Mouse (Mus musculus) limb, embryonic 11.5 days (tissue): ENCODE results near the gene Slc22a6. TPM values are rescaled to one million over a fixed set of nuclear protein-coding genes. Genes with fewer than 3 reads are reported as not detected.

Source experiments
- ATAC-seq: fragments of 200-750 bp; cut with Nextera tagmentation; 2 replicates; pipeline ENCODE4 v1.8.0; 2017; ENCODE audit warnings: low read depth; ENCODE audit not compliant: insufficient number of reproducible peaks, low FRiP score, low TSS enrichment
- DNase-seq: peaks from one replicate; pipeline ENCODE4 v3.0.0-alpha.2; 2015; ENCODE audit warnings: low spot score
- H3K27ac ChIP-seq: fragments of 300-500 bp; sonication (generic); replicated peaks from 2 replicates; pipeline ENCODE4 v1.5.1; 2014; ENCODE audit warnings: low read depth, mild to moderate bottlenecking, low read length
- H3K27me3 ChIP-seq: fragments of 300-500 bp; sonication (generic); 2 replicates; pipeline ENCODE4 v1.6.1; 2014; ENCODE audit warnings: mild to moderate bottlenecking, low read length, mixed read lengths; ENCODE audit not compliant: control insufficient read depth, insufficient read depth
- H3K36me3 ChIP-seq: fragments of 300-500 bp; sonication (generic); 2 replicates; pipeline ENCODE4 v1.6.1; 2014; ENCODE audit warnings: mild to moderate bottlenecking, low read length, moderate library complexity, mixed read lengths; ENCODE audit not compliant: control insufficient read depth, insufficient read depth
- H3K4me1 ChIP-seq: fragments of 300-500 bp; sonication (generic); 2 replicates; pipeline ENCODE4 v1.6.1; 2014; ENCODE audit warnings: low read length, mixed read lengths; ENCODE audit not compliant: control insufficient read depth, insufficient read depth
- H3K4me2 ChIP-seq: fragments of 300-500 bp; sonication (generic); 2 replicates; pipeline ENCODE4 v1.6.1; 2014; ENCODE audit warnings: low read depth, mild to moderate bottlenecking, moderate library complexity; ENCODE audit not compliant: severe bottlenecking
- H3K4me3 ChIP-seq: fragments of 300-500 bp; sonication (generic); 2 replicates; pipeline ENCODE4 v1.5.1; 2014; ENCODE audit warnings: low read depth, low read length
- H3K9ac ChIP-seq: fragments of 300-500 bp; sonication (generic); 2 replicates; pipeline ENCODE4 v1.6.1; 2014; ENCODE audit warnings: mild to moderate bottlenecking, low read length
- H3K9me3 ChIP-seq: fragments of 300-500 bp; sonication (generic); 2 replicates; pipeline ENCODE4 v1.6.1; 2016; ENCODE audit warnings: low read length; ENCODE audit not compliant: control insufficient read depth
- whole genome bisulfite sequencing: fragments of 180-500 bp; shearing (Covaris S2); extraction: QIAGEN DNeasy Blood & Tissue Kit; methylation state at CpG from one replicate; pipeline ENCODE4 v1.1.7; 2014; 5-methylcytosine and 5-hydroxymethylcytosine counted together
- polyA plus RNA-seq: library from polyadenylated mRNA; unstranded; fragments of >200 nt; fragmentation: Nextera tagmentation; extraction: Ambion mirVana; gene quantifications from 2 replicates; pipeline ENCODE4 v1.2.1, GENCODE M21; 2014

The Slc22a6 gene
- polyA plus RNA-seq: not detected in 2 replicates

DNA sequence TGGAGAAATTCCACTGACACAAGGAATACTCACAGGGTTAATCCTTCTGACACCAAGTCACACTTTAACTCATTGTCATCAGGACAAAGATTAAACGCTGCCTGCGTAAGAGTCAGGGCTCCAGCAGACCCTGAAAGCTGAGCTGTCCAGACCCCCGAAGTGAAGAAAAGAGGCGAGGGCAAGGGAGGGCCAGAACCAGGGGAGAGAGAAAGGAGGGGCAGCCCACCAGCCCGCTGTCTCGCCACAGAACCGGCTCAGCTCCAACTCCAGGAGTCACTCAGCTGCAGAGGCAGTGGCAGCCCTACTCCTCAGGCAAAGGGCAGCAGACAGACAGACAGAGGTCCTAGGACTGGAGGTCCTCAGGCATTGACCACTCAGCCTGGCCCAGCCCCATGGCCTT is at the start of gene Slc22a6:
Gene Slc22a6 (plus strand): TSS at position 136 of the 400 bp plus-strand sequence.
- no peak for DNase-seq
- H3K9ac ChIP-seq: no peak within 1 kb of the TSS
- H3K27ac ChIP-seq: no peak within 1 kb of the TSS
- ATAC-seq: no peak
- no peaks in the 10 kb centered on the region for H3K27me3 ChIP-seq
- H3K4me3 ChIP-seq: no peak within 1 kb of the TSS
- no peaks in the 10 kb centered on the region for H3K9me3 ChIP-seq
- no peaks in the 10 kb centered on the region for H3K36me3 ChIP-seq
- no peaks in the 10 kb centered on the region for H3K4me1 ChIP-seq
- H3K4me2 ChIP-seq: no peak within 1 kb of the TSS
- WGBS: 31% methylated on average over 7 of the region's 7 CpGs

DNA sequence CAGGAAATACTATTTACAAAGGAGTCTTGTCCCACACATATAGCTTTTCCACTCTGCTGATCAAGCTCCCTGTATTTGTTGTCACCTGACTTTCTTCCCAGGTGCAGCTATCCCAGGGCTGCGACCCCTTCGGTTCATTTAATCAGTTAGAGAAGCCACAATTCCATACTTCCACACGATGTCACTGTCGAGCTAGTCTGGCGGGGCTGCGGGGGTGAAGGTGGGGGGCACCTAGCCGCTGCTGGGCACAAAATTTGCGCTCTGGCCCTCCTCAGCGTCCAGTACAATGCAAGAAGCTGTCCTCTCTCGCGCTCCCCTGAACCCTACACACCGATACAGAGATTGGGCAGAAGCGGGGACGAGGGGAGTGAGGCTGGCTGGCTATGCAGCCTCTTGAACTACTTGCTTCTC is 48.4 kb upstream of the Slc22a6 start:
- 3% methylated on average over 14 of the region's 14 CpGs for WGBS
- ATAC-seq: peak; percentile 51; the same call in 1 of the 2 replicates
- Histone ChIP-seq H3K27me3 (no peaks in the 10 kb centered on the region), H3K27ac (no peak overlapping the region), H3K36me3 (no peaks in the 10 kb centered on the region), H3K4me3 (no peak overlapping the region), H3K9me3 (no peaks in the 10 kb centered on the region), H3K4me1 (no peaks in the 10 kb centered on the region), H3K9ac (0 out of 2 replicates have a peak overlapping the region, but pooled peaks have one; percentile 12), H3K4me2 (peak overlapping the region; percentile 34)
- peak; percentile 55 for DNase-seq

DNA sequence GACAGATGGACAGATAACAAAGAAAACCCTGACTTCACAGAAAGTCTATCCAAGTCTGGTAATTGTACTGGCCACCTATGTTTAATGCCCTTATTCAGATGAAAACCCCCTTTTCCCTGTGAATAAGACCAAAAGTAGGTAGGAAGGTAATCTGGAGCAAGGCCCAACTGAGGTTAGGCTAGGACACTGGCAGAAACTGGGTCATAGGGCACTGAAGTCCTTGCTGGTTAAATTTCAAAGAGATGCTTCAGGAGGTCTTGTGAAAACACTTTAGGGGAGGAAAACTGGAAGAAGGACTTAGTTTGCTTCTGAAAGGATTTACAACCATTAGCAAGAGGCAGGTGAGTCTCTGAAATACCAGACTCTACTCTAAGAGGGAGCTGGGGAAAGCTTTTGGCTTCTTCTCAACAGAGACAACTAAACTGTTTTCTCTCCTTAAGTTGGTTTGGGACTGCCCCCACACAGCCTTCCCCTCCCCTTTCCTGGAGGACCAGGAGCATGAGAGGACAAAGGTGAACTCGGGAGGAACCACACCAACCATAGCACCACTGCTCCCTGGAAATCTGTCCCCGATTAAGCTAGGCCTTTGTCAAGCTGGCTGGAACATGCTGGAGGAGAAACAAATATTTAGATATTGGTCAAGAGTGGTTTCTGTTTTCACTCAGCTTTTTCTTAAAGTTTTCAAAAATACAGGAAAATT is 47.3 kb upstream of the Slc22a6 start:
- Histone ChIP-seq H3K27ac (no peak overlapping the region), H3K4me3 (no peak overlapping the region), H3K36me3 (no peaks in the 10 kb centered on the region), H3K27me3 (no peaks in the 10 kb centered on the region), H3K4me1 (no peaks in the 10 kb centered on the region), H3K4me2 (no peak overlapping the region), H3K9me3 (no peaks in the 10 kb centered on the region), H3K9ac (no peak overlapping the region)
- WGBS: 66% methylated on average over 2 of the region's 2 CpGs
- no peak for ATAC-seq
- DNase-seq: no peak

DNA sequence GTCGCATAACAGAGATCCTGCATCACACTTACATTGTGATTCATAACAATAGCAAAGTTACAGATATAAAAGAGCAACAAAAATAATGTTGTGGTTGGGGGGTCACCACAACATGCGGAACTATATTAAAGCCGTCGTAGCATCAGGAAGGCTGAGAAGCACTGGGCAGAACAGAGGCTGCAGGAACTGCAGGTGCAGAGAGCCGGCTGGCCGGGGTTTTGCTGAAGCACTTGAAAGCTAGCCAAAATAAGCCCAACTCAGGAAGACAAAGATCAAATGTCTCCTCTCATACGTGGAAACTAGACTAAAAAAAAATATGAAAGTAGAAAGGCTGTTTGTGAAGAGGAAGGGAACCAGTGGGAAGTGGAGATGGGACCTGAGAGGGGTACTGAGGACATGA is 46.1 kb upstream of the Slc22a6 start:
- H3K4me2 ChIP-seq: no peak overlapping the region
- no peak overlapping the region for H3K9ac ChIP-seq
- WGBS: 81% methylated on average over 7 of the region's 7 CpGs
- DNase-seq (no peak), ATAC-seq (no peak)
- H3K4me1 ChIP-seq: no peaks in the 10 kb centered on the region
- no peak overlapping the region for H3K4me3 ChIP-seq
- H3K27me3 ChIP-seq: no peaks in the 10 kb centered on the region
- no peak overlapping the region for H3K27ac ChIP-seq
- no peaks in the 10 kb centered on the region for H3K36me3 ChIP-seq
- no peaks in the 10 kb centered on the region for H3K9me3 ChIP-seq

DNA sequence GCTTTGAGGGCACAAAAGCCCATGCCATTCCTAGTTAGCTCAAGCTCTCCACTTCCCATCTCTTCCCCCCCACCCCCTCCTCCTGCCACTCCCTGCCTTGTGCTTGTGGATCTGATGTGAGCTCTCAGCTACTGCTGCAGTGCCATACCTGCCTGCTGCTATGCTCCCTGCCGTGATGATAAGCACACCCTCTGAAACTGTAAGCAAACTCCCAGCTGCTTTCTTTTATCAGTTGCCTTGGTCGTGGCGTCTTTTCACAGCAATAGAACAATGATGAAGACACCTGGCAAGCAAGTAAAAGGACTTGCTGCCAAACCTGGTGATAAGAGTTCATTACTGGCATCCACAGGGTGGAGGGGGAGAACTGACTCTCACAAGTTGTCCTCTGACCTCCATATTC is 45.4 kb upstream of the Slc22a6 start:
- Histone ChIP-seq H3K4me3 (no peak overlapping the region), H3K4me2 (no peak overlapping the region), H3K27me3 (no peaks in the 10 kb centered on the region), H3K9me3 (no peaks in the 10 kb centered on the region), H3K9ac (no peak overlapping the region), H3K27ac (no peak overlapping the region), H3K36me3 (no peaks in the 10 kb centered on the region), H3K4me1 (no peaks in the 10 kb centered on the region)
- WGBS: 38% methylated on average over 3 of the region's 3 CpGs
- DNase-seq (no peak), ATAC-seq (no peak)

DNA sequence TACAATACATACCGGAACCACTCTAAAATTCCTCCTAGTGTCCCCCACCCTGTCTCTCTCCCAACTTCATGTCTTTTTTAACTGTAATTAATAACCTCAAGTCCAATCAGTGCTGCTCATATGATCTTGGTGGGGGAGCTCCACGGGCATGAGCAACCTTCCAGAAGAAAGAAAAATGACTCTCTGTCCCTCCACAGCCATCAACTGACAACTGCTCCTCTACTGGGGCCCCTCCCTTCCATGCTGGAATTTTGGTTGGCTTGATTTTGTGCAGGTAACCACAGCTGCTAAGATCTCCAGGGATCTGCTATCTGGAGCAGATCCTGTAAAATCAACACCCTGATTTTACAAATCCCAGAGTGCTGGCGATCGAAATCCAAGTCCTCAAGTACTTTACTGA is 40.4 kb upstream of the Slc22a6 start:
- no peak overlapping the region for H3K27ac ChIP-seq
- H3K27me3 ChIP-seq: no peaks in the 10 kb centered on the region
- no peak overlapping the region for H3K4me3 ChIP-seq
- no peak for ATAC-seq
- H3K4me2 ChIP-seq: no peak overlapping the region
- no peak for DNase-seq
- no peaks in the 10 kb centered on the region for H3K4me1 ChIP-seq
- no peaks in the 10 kb centered on the region for H3K36me3 ChIP-seq
- no peaks in the 10 kb centered on the region for H3K9me3 ChIP-seq
- 86% methylated on average over 4 of the region's 4 CpGs for WGBS
- no peak overlapping the region for H3K9ac ChIP-seq

DNA sequence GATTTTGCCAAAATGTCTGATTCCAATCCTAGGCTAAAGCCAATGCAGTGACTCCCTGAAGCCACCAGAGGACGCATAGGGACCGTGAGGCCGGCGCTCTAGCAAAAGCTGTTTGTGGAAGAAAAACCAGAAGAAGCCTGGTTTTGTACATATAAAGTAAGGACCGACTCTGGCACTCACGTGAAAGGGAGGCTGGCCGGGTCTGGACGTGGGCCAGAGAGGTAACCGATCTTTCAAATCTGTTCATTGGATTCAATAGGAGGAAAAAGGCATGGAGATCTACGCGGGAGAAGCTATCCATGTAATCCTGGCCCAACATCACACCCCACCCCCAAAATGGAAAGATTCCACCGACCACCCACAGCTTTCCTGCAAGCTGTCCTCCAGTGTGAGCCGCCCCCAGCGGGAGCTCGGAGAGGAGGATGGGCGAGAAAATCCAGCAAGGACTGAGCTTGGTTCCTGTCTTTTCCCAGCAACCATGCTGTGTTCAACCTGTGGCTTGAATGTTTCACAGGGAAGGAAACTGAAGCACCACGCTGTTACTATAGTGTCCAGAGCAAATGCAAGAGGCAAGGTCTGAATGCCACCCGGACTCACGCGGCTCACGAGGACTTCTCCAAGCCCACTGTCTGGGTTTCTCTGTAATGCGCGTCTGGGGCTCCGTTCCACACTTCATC is 39.4 kb upstream of the Slc22a6 start:
- 9% methylated on average over 24 of the region's 24 CpGs for WGBS
- H3K27me3 ChIP-seq: no peaks in the 10 kb centered on the region
- H3K4me2 ChIP-seq: peak overlapping the region; percentile 42
- H3K4me1 ChIP-seq: no peaks in the 10 kb centered on the region
- ATAC-seq (peak; percentile 60; the same call in 1 of the 2 replicates), DNase-seq (peak; percentile 75)
- H3K9ac ChIP-seq: peak overlapping the region; percentile 4; the same call in 1 of the 2 replicates
- no peaks in the 10 kb centered on the region for H3K9me3 ChIP-seq
- H3K36me3 ChIP-seq: no peaks in the 10 kb centered on the region
- H3K4me3 ChIP-seq: no peak overlapping the region
- no peak overlapping the region for H3K27ac ChIP-seq

DNA sequence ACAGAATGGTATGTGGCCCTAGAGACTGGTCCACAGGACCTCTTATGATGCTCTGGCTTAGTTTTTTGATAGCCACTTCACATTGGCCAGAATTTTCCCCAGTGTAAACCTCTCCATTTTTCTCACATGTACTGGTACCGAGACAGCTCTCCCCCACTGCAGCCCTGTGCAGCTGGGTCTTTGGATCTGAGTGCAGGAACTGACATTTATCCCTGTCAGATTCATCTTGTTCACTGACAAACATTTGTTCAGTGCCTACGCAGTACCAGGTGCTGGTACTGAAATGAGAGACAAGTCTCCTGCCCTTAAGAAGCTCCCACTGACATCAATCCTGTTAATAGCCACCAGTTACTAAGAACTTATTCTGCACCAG is 38.9 kb upstream of the Slc22a6 start:
- Histone ChIP-seq H3K27me3 (no peaks in the 10 kb centered on the region), H3K9ac (no peak overlapping the region), H3K4me2 (peak overlapping the region; percentile 42; the same call in 1 of the 2 replicates), H3K36me3 (no peaks in the 10 kb centered on the region), H3K4me3 (no peak overlapping the region), H3K4me1 (no peaks in the 10 kb centered on the region), H3K27ac (no peak overlapping the region), H3K9me3 (no peaks in the 10 kb centered on the region)
- 68% methylated on average over 2 of the region's 2 CpGs for WGBS
- ATAC-seq: no peak
- no peak for DNase-seq
